Mouse (Mus musculus) adipocyte (in vitro differentiated cells): ENCODE results near the gene Mcemp1.
A peak's percentile ranks its signal among the peaks of the same experiment; 100 is the strongest.

Source experiments
- DNase-seq: peaks from one replicate; pipeline ENCODE4 v3.0.0-alpha.2; 2016; ENCODE audit warnings: low spot score

Gene Mcemp1

GRCm38 (mm10) chr8:3671980-3672491 is 6.5 kb downstream of the Mcemp1 start, which contains the start of gene Fcor:
TSS of gene Fcor (minus strand) at chr8:3672362.
- DNase-seq = peak; percentile 96

GRCm38 (mm10) chr8:3674671-3675070 is 9.1 kb downstream of the Mcemp1 start:
- DNase-seq = peak; percentile 88

GRCm38 (mm10) chr8:3676131-3676992 is 10.8 kb downstream of the Mcemp1 start, which contains the start of gene Trappc5:
TSS of gene Trappc5 (plus strand) at chr8:3676299.
- DNase-seq = peak; percentile 97

- peak; percentile 60 for DNase-seq
Observed at GRCm38 (mm10) chr8:3676993-3677579, 11.5 kb downstream of the Mcemp1 start.

- DNase-seq = no peak
Observed at GRCm38 (mm10) chr8:3678831-3679230, 13.3 kb downstream of the Mcemp1 start.

- no peak for DNase-seq
Observed at GRCm38 (mm10) chr8:3679236-3679635, 13.7 kb downstream of the Mcemp1 start.

GRCm38 (mm10) chr8:3679656-3680055 is 14.1 kb downstream of the Mcemp1 start:
- DNase-seq = no peak

GRCm38 (mm10) chr8:3682435-3682834 is 16.9 kb downstream of the Mcemp1 start:
- no peak for DNase-seq

- DNase-seq = no peak
Observed at GRCm38 (mm10) chr8:3683408-3684176, 18.0 kb downstream of the Mcemp1 start.

GRCm38 (mm10) chr8:3684530-3684929 is 19.0 kb downstream of the Mcemp1 start:
- DNase-seq = no peak

GRCm38 (mm10) chr8:3685422-3685821 is 19.9 kb downstream of the Mcemp1 start:
- DNase-seq = no peak

GRCm38 (mm10) chr8:3687537-3687936 is 22.0 kb downstream of the Mcemp1 start:
- DNase-seq = no peak

GRCm38 (mm10) chr8:3690774-3691173 is 25.2 kb downstream of the Mcemp1 start:
- DNase-seq = no peak

GRCm38 (mm10) chr8:3694121-3694520 is 28.6 kb downstream of the Mcemp1 start, which contains the start of gene Fcer2a:
TSS of gene Fcer2a (minus strand) at chr8:3694175.
- DNase-seq = no peak

GRCm38 (mm10) chr8:3701491-3701890 is 35.9 kb downstream of the Mcemp1 start:
- DNase-seq = no peak

GRCm38 (mm10) chr8:3705711-3706110 is 40.2 kb downstream of the Mcemp1 start:
- DNase-seq = no peak

GRCm38 (mm10) chr8:3707611-3708010 is 42.1 kb downstream of the Mcemp1 start:
- DNase-seq = no peak

- DNase-seq = no peak
Observed at GRCm38 (mm10) chr8:3710312-3710711, 44.8 kb downstream of the Mcemp1 start.

GRCm38 (mm10) chr8:3711646-3712045 is 46.1 kb downstream of the Mcemp1 start:
- DNase-seq = no peak

GRCm38 (mm10) chr8:3717321-3717954 is 51.9 kb downstream of the Mcemp1 start:
- DNase-seq = no peak

- peak; percentile 17 for DNase-seq
Observed at GRCm38 (mm10) chr8:3718559-3718958, 53.0 kb downstream of the Mcemp1 start.
